Mouse (Mus musculus): ENCODE results near the gene Hp.

Hp gene

DNA sequence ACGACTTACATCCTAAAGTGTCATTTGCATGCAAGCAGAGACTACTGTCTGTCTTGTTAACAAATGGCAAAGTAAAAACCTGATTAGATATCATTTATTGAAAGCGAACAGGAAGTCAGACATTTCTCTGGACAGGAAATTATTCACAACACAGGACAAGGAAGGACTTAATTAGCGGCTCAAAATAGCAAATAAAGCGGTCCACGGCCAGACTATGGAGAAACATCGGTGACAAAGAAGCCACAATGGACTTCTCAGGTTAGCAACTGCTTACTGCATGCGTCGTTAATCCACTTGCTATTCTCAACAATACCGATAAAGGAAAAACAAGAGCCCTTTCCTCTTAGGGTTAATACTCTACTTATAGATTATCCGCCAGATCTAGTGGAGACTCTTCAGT is 14.2 kb downstream of the Hp start:
- in situ Hi-C loops (cut with MboI, MseI), result loop anchor here (5.0 to 25.0 kb wide), 2 partner anchors 43 to 1977 kb away; partner anchors contain the start of genes Dhodh and Psmd7

DNA sequence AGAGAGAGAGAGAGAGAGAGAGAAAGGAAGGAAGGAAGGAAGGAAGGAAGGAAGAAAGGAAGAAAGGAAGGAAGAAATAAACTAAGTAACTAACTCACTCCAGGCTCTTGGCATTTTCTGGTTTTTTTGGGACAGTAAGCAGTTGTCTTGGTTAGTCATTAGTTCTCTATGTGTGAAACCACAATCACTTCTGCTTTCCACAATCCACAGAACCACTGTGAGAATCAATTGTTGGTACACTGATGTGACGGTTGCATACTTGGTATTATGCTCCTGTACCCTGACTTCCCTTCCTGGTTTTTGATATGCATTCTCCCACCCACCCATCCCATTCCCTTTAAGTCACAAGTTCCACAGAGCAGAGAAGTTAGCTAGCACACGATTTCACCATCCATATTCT is 15.1 kb downstream of the Hp start:
- in situ Hi-C loops (cut with MboI, MseI), result loop anchor here (25.0 kb wide), 1 partner anchor 1977 kb away; the partner anchor contains the start of gene Psmd7

DNA sequence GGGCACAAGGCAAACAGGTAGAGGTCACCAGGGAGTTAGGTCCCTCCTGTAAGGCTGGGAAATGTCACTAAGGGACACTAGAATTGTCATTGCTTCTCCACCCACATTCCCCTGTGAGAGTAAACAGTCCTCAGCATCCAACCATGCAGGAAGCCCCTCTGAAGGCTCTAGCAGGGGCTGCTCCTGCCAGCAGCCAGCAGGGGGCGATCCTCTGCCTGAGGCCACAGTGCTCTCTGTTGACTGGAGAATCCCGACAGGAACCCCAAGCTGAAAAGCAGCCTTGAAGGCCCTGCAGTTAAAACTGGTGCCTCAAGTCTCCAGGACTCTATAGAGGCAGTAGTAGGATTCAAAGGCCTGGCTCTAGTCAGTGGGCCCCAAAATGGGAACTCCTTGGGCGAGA is 27.3 kb downstream of the Hp start:
- in situ Hi-C loops (cut with MboI, MseI), result loop anchor here (25.0 kb wide), 1 partner anchor 1964 kb away; the partner anchor contains the start of gene Psmd7

GRCm38 (mm10) chr8:109544049-109544448 is 34.9 kb downstream of the Hp start:
- in situ Hi-C loops (cut with MboI, MseI), result no loop called here

DNA sequence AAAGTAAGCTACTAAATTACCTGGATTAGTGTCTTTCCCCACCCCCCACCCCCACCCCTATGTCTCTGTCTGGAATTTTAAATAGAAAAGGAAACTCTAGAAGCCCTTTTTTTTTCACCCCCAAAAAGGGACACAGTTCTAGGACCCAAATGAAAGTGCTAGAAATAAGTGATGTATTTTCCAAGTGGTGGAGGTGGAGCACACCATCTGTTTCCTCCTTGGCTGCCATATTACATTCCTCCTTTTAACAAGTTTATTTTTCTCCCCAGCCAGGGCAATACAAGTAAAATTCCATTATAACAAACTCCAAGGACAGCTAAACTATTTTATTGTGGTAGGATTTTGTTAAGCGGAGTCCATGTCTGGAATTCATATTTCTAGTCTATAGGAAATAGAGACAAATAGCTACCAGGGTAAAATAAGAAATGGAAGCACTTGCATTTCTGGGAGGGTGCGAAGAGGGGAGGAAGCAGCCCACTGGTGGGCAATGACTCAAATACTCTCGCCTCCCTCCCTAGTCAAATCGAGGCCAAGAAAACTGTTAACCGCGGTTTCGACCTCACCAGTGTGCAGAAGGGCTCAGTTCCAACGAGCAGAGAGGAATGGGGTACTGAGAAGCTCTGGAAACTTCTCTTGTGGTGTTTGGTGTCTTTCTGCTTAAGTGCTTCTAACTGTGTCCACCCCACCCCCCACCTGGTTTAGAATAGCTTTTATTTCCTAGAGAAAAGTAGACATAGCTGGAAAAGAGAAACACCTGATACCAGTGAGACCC is 36.0 kb downstream of the Hp start:
- in situ Hi-C loops (cut with MboI, MseI), result no loop called here

DNA sequence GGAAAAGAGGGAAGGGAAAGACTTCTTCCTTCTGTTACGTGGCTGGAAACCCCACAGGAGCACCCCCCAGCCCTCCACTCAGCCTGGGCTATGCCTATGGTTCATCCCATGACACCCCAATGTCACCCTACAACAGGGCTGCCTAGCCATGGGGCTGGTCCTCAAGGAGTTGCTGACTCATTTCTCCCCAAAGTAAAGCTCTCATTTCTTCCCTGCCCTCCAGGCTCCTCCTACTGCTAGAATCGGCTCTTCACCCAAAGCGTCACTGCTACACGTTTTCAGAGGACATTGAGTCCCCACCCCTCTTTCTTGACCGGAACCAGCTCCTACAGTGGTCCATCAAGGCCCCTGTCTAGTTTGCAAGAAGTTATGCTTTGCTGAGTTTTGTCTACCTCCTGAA is 36.8 kb downstream of the Hp start:
- in situ Hi-C loops (cut with MboI, MseI), result no loop called here

DNA sequence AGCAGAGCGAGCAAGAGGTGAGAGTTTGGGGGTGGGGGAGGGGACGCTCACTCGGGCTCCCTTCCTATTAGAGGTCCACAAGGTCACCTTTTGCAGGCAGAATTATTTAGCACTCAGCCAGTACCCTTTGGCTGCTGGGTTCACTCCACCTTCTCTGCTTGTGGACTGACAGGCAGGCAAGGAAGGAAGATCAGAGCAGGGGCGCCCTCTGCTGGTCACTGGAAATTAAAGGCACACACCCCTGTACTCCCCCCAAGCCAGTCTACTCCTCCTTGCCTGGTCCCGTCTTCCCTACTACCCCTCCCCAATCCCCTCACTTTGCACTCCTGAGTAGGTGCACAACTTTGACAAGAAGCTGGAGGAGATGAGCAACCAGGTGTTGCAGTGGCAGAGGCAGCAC is 42.3 kb downstream of the Hp start:
- in situ Hi-C loops (cut with MboI, MseI), result no loop called here

DNA sequence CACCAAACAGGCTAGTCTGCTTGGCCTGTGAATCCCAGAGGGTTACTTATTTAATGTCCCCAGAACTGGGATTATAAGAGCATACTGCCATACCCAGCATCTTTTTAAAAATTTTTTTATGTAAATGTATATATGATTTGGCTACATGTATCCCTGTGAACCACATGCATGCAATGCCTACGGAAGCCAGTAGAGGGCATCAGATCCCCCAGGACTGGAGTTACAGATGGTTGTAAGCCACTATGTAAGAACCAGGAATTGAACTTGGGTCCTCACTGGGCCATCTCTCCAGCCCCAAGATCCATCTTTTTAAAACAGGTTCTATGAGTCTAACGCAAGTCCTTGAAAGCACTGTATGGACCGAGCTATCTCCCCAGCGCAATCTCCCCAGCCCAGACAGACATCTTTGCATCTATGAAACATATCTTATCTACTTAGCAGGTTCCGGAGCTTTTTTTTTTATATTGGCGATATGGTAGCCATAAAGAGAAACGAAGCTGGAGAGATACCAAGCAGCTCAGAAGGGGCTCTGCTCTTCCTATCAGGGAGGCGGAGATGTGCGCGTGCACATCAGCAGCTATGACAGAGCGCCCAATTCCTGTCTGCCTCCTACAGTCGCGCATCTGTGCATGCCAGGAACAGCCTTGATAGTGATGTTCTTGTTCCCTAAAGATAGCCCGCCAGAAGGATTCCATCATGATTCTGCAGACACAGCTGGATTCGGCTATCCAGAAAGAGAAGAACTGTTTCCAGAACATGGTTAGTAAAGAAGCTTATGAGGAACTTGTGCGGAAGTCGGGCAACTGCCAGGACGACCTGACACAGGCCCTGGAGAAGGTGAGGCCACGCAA is 43.6 kb downstream of the Hp start:
- in situ Hi-C loops (cut with MboI, MseI), result no loop called here

Measured in T-helper 1 cell (primary cell).